Mouse (Mus musculus): Measurements from ENCODE around the gene Atg4d. TPM values are rescaled to one million over a fixed set of nuclear protein-coding genes. Genes with fewer than 3 reads are reported as not detected.

The Atg4d gene
- total and polyA plus RNA-seq, 3 experiments: 60.8 to 100 (median 88.7) TPM

DNA sequence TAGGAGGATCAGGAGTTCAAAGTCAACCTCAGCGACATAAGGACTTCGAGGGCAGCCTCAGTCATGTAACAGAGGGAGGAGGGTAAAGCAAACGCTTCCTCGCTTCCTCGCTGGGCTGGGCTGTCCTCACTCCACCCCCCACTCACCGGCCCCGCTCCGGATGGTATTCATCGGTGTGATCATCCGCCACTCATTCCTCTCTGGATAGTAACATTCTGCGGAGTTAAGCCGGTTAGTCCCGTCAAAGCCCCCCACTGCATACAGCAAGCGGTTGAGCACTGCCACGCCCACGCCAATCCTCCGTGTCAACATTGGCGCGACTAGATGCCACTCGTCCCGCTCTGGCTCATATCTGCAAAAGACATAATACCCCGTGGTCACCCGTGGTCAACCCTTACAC lies 33.5 kb upstream of the Atg4d start:
- intact Hi-C loops (cut with DNase I): no loop called here
- Histone ChIP-seq H3K79me2 (replicated peaks; ENCODE audit: control insufficient read depth, insufficient read depth, low read length) (peaks cover 3% of the 10 kb centered on the region), H3K27me3 (ENCODE audit: control insufficient read depth, insufficient read depth, low read length) (no peaks in the 10 kb centered on the region), H3K9ac (ENCODE audit: low read depth, low read length) (no peak overlapping the region), H3K4me1 (ENCODE audit: control insufficient read depth, insufficient read depth, low read length) (peaks cover 6% of the 10 kb centered on the region), H3K36me3 (ENCODE audit: control insufficient read depth, insufficient read depth, low read length) (peaks cover 2% of the 10 kb centered on the region; the same call in 1 of the 2 replicates), H3K4me3 (no peak overlapping the region), H3K27ac (no peak overlapping the region)
- 76% methylated on average over 23 of the region's 23 CpGs for whole genome bisulfite sequencing
- TF ChIP-seq EP300 (IDR thresholded peaks at IDR 0.05; ENCODE audit: insufficient read depth, low read depth, low read length) (no peak), CTCF (IDR thresholded peaks at IDR 0.05) (no peak), POLR2A (IDR thresholded peaks at IDR 0.05; ENCODE audit: insufficient read depth, low read depth, low read length) (no peak)
- DNase-seq: no peak

DNA sequence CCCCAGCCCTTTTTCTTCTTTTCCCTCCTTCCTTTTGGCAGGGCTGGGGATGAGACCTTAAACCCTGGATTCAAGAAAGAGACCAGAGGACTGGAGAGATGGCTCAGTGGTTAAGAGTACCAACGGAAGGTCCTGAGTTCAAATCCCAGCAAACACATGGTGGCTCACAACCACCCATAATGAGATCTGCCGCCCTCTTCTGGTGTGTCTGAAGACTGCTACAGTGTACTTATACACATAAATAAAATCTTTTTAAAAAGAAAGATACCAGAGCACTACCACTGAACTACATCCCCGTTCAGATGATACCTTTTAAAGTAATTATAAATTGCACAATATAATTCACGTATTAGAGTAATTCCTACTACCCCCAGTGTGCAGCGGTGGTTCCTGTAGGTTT lies 32.2 kb upstream of the Atg4d start:
- Histone ChIP-seq H3K4me1 (ENCODE audit: control insufficient read depth, insufficient read depth, low read length) (peaks cover 12% of the 10 kb centered on the region), H3K9ac (ENCODE audit: low read depth, low read length) (no peak overlapping the region), H3K27ac (no peak overlapping the region), H3K4me3 (no peak overlapping the region), H3K79me2 (replicated peaks; ENCODE audit: control insufficient read depth, insufficient read depth, low read length) (peaks cover 3% of the 10 kb centered on the region), H3K36me3 (ENCODE audit: control insufficient read depth, insufficient read depth, low read length) (peaks cover 2% of the 10 kb centered on the region; the same call in 1 of the 2 replicates), H3K27me3 (ENCODE audit: control insufficient read depth, insufficient read depth, low read length) (no peaks in the 10 kb centered on the region)
- TF ChIP-seq EP300 (IDR thresholded peaks at IDR 0.05; ENCODE audit: insufficient read depth, low read depth, low read length): no peak
- peak; percentile 18; the same call in 1 of the 2 replicates for TF ChIP-seq CTCF (IDR thresholded peaks at IDR 0.05)
- no peak for DNase-seq
- WGBS: 89% methylated on average over 5 of the region's 5 CpGs
- intact Hi-C loops (cut with DNase I): no loop called here

DNA sequence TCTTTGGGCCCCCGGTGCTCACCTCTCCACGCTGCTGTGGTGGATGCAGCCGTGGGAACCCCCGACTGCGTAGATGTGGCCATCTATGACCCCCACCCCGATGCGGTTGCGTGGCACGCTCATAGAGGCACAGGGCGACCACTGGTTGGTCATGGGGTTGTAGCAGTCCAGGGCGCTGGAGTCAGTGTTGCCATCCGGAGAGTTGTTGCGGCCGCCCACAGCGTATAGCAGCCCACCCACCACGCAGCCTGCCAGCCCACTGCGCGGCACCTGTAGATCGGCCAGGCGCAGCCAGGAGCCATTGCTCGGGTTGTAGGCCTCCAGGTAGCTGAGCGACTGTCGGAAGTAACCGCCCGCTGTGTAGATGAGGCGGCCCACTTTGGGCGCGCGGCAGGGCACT lies 31.7 kb upstream of the Atg4d start:
- Histone ChIP-seq H3K27me3 (ENCODE audit: control insufficient read depth, insufficient read depth, low read length) (no peaks in the 10 kb centered on the region), H3K4me3 (no peak overlapping the region), H3K9ac (ENCODE audit: low read depth, low read length) (no peak overlapping the region), H3K27ac (no peak overlapping the region), H3K79me2 (replicated peaks; ENCODE audit: control insufficient read depth, insufficient read depth, low read length) (peaks cover 3% of the 10 kb centered on the region), H3K36me3 (ENCODE audit: control insufficient read depth, insufficient read depth, low read length) (peaks cover 2% of the 10 kb centered on the region; the same call in 1 of the 2 replicates), H3K4me1 (ENCODE audit: control insufficient read depth, insufficient read depth, low read length) (peaks cover 12% of the 10 kb centered on the region)
- intact Hi-C loops (cut with DNase I): no loop called here
- WGBS: 94% methylated on average over 29 of the region's 29 CpGs
- TF ChIP-seq POLR2A (IDR thresholded peaks at IDR 0.05; ENCODE audit: insufficient read depth, low read depth, low read length) (no peak), EP300 (IDR thresholded peaks at IDR 0.05; ENCODE audit: insufficient read depth, low read depth, low read length) (no peak), CTCF (IDR thresholded peaks at IDR 0.05) (no peak)
- DNase-seq: no peak

DNA sequence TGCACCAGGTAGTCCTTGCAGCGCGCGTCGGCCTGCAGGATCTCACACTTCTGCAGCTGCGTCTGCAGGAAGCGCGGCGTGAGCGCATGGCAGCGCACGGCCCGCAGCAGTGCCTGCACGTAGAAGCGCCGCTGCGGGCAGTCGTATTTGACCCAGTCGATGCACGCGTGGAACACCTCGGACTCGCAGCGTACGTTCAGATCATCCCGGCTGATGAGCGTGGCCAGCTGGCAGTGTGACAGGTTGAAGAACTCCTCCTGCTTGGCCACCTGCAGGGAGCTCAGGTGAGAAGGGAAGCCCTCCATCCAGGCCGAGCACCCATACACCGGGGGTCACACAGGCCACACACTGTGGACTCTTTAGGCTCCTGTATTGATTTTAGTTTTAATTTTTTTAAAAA lies 31.3 kb upstream of the Atg4d start:
- no peak for TF ChIP-seq POLR2A (IDR thresholded peaks at IDR 0.05; ENCODE audit: insufficient read depth, low read depth, low read length)
- TF ChIP-seq EP300 (IDR thresholded peaks at IDR 0.05; ENCODE audit: insufficient read depth, low read depth, low read length): no peak
- TF ChIP-seq CTCF (IDR thresholded peaks at IDR 0.05): no peak
- Histone ChIP-seq H3K79me2 (replicated peaks; ENCODE audit: control insufficient read depth, insufficient read depth, low read length) (peaks cover 3% of the 10 kb centered on the region), H3K27me3 (ENCODE audit: control insufficient read depth, insufficient read depth, low read length) (no peaks in the 10 kb centered on the region), H3K4me1 (ENCODE audit: control insufficient read depth, insufficient read depth, low read length) (peaks cover 12% of the 10 kb centered on the region), H3K27ac (no peak overlapping the region), H3K4me3 (no peak overlapping the region), H3K36me3 (ENCODE audit: control insufficient read depth, insufficient read depth, low read length) (peaks cover 2% of the 10 kb centered on the region; the same call in 1 of the 2 replicates), H3K9ac (ENCODE audit: low read depth, low read length) (no peak overlapping the region)
- WGBS: 89% methylated on average over 28 of the region's 28 CpGs
- DNase-seq: no peak
- intact Hi-C loops (cut with DNase I): no loop called here

DNA sequence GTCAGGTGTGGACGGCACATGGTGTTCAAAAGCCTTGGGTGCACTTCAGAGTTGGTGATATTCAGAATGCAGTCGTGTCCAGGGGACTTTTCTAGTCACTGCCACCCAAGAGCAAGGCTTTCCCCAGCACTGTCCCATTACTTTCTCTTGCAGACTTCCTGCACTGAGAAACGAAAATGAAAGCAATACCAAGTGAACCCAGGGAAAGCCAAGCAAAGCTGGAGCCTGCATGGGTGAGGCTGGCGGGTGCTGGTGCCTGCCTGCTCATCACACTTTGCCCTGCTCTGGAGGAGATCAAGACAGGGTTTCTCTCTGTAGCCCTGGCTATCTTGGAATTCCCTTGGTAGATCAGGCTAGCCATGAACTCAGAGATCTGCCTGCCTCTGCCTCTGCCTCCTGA lies 29.8 kb upstream of the Atg4d start:
- H3K4me1 ChIP-seq (ENCODE audit: control insufficient read depth, insufficient read depth, low read length): peaks cover 12% of the 10 kb centered on the region
- H3K9ac ChIP-seq (ENCODE audit: low read depth, low read length): 0 out of 2 replicates have a peak overlapping the region, but pooled peaks have one; percentile 1
- no peak overlapping the region for H3K4me3 ChIP-seq
- intact Hi-C loops (cut with DNase I): no loop called here
- H3K27me3 ChIP-seq (ENCODE audit: control insufficient read depth, insufficient read depth, low read length): no peaks in the 10 kb centered on the region
- peaks cover 3% of the 10 kb centered on the region for H3K79me2 ChIP-seq (replicated peaks; ENCODE audit: control insufficient read depth, insufficient read depth, low read length)
- peaks cover 2% of the 10 kb centered on the region; the same call in 1 of the 2 replicates for H3K36me3 ChIP-seq (ENCODE audit: control insufficient read depth, insufficient read depth, low read length)
- WGBS: 45% methylated on average over 4 of the region's 4 CpGs
- no peak for TF ChIP-seq POLR2A (IDR thresholded peaks at IDR 0.05; ENCODE audit: insufficient read depth, low read depth, low read length)
- TF ChIP-seq CTCF (IDR thresholded peaks at IDR 0.05): no peak
- TF ChIP-seq EP300 (IDR thresholded peaks at IDR 0.05; ENCODE audit: insufficient read depth, low read depth, low read length): no peak
- peak in 1 of 2 experiments; percentile 33 for DNase-seq
- H3K27ac ChIP-seq: no peak overlapping the region; the same call in 1 of the 2 replicates

- peak overlapping the region; percentile 10; the same call in 1 of the 2 replicates for H3K9ac ChIP-seq (ENCODE audit: low read depth, low read length)
- peaks cover 2% of the 10 kb centered on the region; the same call in 1 of the 2 replicates for H3K36me3 ChIP-seq (ENCODE audit: control insufficient read depth, insufficient read depth, low read length)
- DNase-seq: no peak
- WGBS: 76% methylated on average over 25 of the region's 25 CpGs
- peak overlapping the region; percentile 96 for H3K27ac ChIP-seq
- H3K79me2 ChIP-seq (replicated peaks; ENCODE audit: control insufficient read depth, insufficient read depth, low read length): peaks cover 3% of the 10 kb centered on the region
- H3K4me3 ChIP-seq: peak overlapping the region; percentile 64
- no peaks in the 10 kb centered on the region for H3K27me3 ChIP-seq (ENCODE audit: control insufficient read depth, insufficient read depth, low read length)
- intact Hi-C loops (cut with DNase I): loop anchor here (2.0 kb wide), 1 partner anchor 14 kb away; no protein-coding TSS in a partner anchor
- TF ChIP-seq CTCF (IDR thresholded peaks at IDR 0.05): no peak
- no peak for TF ChIP-seq POLR2A (IDR thresholded peaks at IDR 0.05; ENCODE audit: insufficient read depth, low read depth, low read length)
- TF ChIP-seq EP300 (IDR thresholded peaks at IDR 0.05; ENCODE audit: insufficient read depth, low read depth, low read length): no peak
- peaks cover 12% of the 10 kb centered on the region for H3K4me1 ChIP-seq (ENCODE audit: control insufficient read depth, insufficient read depth, low read length)
Measured at GRCm38 (mm10) chr9:21236991-21237367, 28.1 kb upstream of the Atg4d start.
